Mouse (Mus musculus) heart, postnatal 0 days (tissue): Measurements from ENCODE around the gene Il13.

ENCODE experiments used
- CTCF ChIP-seq: IDR thresholded peaks from 2 replicates; pipeline ENCODE4 v1.5.1; 2016; ENCODE audit warnings: antibody characterized with exemption, control low read depth, low read depth
- EP300 ChIP-seq: IDR thresholded peaks from 2 replicates; pipeline ENCODE4 v1.6.1; 2016; ENCODE audit warnings: antibody characterized with exemption, low read depth

DNA sequence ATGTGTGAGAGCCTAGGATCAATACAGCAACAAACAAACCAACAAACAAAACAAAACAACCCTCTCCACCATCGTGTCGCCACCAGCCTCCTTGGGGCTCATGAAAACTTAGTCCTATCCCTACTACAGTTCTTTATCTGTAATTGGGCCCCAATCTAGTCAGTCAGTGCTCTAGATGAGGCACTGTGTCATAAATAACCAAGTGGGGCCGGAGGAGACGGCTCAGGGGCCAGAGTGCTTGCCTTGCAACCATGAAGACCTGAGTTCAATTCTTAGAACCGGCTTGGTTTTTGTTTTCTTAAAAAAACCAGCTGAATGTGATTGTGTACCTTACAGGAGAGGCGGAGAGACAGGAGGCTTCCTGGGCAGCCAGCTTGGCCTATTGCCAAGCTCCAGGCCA, 19.3 kb downstream of the Il13 start:
- TF ChIP-seq CTCF (no peak), EP300 (no peak)
